Mouse (Mus musculus): ENCODE results near the gene Sag.

The Sag gene

GRCm38 (mm10) chr1:87854411-87854810, 50.9 kb downstream of the Sag start:
- no peak for DNase-seq (ENCODE audit: low read depth)

GRCm38 (mm10) chr1:87854851-87855251, 51.4 kb downstream of the Sag start:
- peak; percentile 45 for DNase-seq (ENCODE audit: low read depth)

GRCm38 (mm10) chr1:87855522-87855921, 52.0 kb downstream of the Sag start:
- DNase-seq (ENCODE audit: low read depth), result no peak

- peak; percentile 79 for DNase-seq (ENCODE audit: low read depth)
These were observed 53.3 kb downstream of the Sag start for GRCm38 (mm10) chr1:87856823-87857222.

- no peak for DNase-seq (ENCODE audit: low read depth)
These were observed 54.6 kb downstream of the Sag start for GRCm38 (mm10) chr1:87858031-87858430.

GRCm38 (mm10) chr1:87858529-87858928, 55.0 kb downstream of the Sag start:
- no peak for DNase-seq (ENCODE audit: low read depth)

- DNase-seq (ENCODE audit: low read depth), result no peak
These were observed 60.1 kb downstream of the Sag start for GRCm38 (mm10) chr1:87863602-87864001.

GRCm38 (mm10) chr1:87864889-87865288, 61.4 kb downstream of the Sag start:
- no peak for DNase-seq (ENCODE audit: low read depth)

GRCm38 (mm10) chr1:87866672-87867071, 63.2 kb downstream of the Sag start:
- DNase-seq (ENCODE audit: low read depth), result peak; percentile 62

GRCm38 (mm10) chr1:87871546-87871945, 68.1 kb downstream of the Sag start:
- DNase-seq (ENCODE audit: low read depth), result no peak

GRCm38 (mm10) chr1:87873081-87873480, 69.6 kb downstream of the Sag start:
- peak; percentile 78 for DNase-seq (ENCODE audit: low read depth)

- DNase-seq (ENCODE audit: low read depth), result peak; percentile 42
These were observed 72.6 kb downstream of the Sag start for GRCm38 (mm10) chr1:87876065-87876464.

GRCm38 (mm10) chr1:87877552-87878283, 74.2 kb downstream of the Sag start:
- peak; percentile 59 for DNase-seq (ENCODE audit: low read depth)

GRCm38 (mm10) chr1:87879034-87879433, 75.6 kb downstream of the Sag start:
- no peak for DNase-seq (ENCODE audit: low read depth)

GRCm38 (mm10) chr1:87879494-87880325, 76.2 kb downstream of the Sag start:
- no peak for DNase-seq (ENCODE audit: low read depth)

- no peak for DNase-seq (ENCODE audit: low read depth)
These were observed 76.8 kb downstream of the Sag start for GRCm38 (mm10) chr1:87880326-87880627.

GRCm38 (mm10) chr1:87880856-87881255, 77.4 kb downstream of the Sag start:
- no peak for DNase-seq (ENCODE audit: low read depth)

- DNase-seq (ENCODE audit: low read depth), result no peak
These were observed 78.2 kb downstream of the Sag start for GRCm38 (mm10) chr1:87881726-87882125.

GRCm38 (mm10) chr1:87882554-87882953, 79.1 kb downstream of the Sag start:
- DNase-seq (ENCODE audit: low read depth), result no peak

- peak; percentile 80 for DNase-seq (ENCODE audit: low read depth)
These were observed 87.5 kb downstream of the Sag start for GRCm38 (mm10) chr1:87890960-87891359.

- peak; percentile 27 for DNase-seq (ENCODE audit: low read depth)
These were observed 88.2 kb downstream of the Sag start for GRCm38 (mm10) chr1:87891634-87892033.

GRCm38 (mm10) chr1:87892499-87892898, 89.0 kb downstream of the Sag start:
- no peak for DNase-seq (ENCODE audit: low read depth)

- no peak for DNase-seq (ENCODE audit: low read depth)
These were observed 89.9 kb downstream of the Sag start for GRCm38 (mm10) chr1:87893414-87893813.
